Mouse (Mus musculus) mouse trophoblast stem cell (cell line): ENCODE results near the gene Reck.

Experiments
- in situ Hi-C, 2 experiments: fragments of 300-500 bp; cut with MseI, MboI; formaldehyde crosslinking; loops; 2 replicates in 1 of 2; 3 replicates in 1 of 2; pipeline ENCODE4 v1.15.1; 2025

The Reck gene

DNA sequence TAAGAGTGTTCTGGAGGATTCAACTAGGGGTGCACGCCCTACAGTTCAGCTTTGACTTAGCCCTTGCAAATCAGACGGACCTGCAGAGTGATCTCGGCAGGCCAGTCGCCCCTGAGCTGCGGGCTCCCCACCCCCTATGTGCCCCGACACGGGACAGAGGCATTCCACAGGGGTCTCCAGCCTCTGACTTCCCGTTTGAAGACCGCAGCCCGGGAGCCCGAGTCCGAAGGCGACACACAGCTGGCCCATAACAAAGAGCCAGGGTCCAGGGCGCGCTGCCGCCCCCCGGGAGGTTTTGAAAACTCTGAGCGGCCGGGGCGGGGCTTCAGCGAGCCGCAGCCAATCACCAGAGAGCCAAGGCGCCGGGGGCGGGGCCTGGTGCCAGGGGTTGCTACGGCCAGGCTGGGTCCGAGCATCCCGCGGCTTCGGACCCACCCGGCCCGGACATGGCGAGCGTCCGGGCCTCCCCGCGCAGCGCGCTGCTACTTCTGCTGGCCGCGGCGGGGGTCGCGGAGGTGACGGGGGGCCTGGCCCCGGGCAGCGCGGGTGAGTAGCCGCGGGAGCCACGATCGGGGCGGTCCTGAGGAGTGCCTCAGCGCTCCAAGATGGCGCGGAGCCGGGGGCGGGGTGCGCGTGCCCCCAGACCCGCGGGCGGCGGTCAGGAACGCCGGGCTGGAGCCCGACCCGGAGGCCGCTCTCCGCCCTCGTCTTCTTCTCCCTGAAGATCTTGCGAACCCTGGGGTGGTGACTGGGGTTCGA, at the start of gene Reck:
Reck (plus strand) TSS at position 371 of the 759 bp plus-strand sequence.
- in situ Hi-C loops = no loop called here

DNA sequence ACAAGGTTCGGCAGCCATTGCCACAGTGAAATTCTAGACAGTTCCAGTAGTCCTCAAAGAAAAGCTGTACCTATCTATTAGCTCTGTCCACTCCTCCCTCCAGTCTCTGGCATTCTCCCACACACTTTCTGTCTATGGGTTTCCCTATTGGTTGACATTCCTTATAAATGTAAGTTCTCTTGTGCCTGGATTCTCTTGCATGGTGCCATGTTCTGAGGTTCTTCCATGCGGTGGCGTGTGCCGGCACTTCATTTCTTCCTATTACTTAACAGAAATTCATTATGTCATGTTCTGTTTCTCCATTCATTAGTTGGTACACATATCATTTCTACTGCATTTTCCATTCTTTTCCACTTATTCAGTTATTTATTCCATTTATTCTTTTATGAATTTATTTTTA, 46.5 kb upstream of the Reck start:
- in situ Hi-C loops = no loop called here

DNA sequence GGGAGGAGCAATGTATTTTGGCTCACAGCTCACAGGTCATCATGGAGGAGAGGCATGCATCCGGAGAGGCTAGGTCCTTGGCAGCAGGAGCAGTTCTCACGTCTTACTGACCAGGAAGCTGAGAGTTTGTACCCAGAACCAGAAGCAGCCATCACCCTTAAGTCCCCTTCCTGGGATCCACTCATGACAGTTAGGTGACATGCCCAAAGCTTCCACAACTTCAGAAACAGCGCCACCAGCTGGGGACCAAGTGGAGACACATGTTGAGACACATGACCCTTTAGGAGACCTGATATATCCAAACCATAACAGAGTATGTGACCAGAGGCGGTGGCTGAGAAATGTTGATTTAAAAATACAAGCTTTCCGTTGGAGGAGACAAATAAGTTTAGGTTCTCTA, 43.3 kb upstream of the Reck start:
- in situ Hi-C loops = no loop called here

DNA sequence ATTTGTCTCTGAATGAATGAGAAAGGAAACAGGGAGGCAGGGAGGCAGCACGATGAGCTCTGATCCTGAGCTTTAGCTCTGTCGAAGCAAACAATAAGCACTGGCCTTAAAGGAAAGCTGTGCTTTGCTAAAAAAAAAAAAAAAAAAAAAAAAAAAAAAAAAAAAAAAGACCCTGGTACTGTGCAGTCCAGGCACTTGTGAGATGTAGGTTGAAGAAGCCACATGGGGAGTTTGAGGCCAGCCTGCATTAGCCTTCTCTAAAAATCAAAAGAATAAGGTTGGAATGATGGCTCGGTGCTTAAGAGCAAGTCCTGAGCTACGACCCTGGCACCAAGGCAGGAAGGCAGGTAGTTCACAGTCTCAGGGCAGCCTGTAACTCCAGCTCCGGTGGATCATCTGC, 41.6 kb upstream of the Reck start:
- in situ Hi-C loops = no loop called here

DNA sequence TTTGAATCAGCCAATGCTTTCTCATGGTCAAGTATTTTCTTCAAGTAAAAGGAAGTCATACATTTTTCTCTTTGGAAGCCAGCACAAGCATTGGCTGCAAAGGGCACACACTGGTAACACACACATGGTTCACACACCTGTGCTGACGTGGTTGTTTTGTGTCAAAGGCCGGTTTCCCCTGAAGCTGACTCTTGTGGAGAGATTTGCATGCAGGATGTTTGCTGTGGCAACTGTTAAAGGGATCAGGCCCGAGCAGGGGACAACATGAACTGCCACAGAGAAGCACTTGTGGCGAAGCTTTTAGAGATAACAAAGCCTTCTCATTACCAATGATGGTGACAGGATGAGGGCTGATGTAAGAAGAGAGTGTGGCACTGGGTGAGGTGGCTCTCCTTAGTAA, 40.6 kb upstream of the Reck start:
- in situ Hi-C loops = no loop called here

DNA sequence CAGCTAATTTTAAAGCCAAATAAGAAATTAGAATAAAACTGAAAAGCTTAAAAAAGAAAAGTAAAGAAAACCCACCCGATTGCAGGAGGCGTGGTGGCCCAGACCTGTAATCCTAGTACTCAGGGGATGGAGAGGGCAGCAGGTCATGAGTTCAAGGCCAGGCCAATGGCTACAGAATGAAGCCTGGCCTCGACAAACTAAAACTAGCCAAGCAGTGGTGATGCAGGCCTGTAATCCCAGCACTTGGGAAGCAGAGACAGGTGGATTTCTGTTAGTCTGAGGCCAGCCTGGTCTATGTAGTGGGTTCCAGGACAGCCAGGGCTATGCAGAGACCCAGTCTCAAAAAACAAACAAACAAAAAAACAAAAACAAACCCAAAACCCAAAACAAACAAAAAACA, 37.0 kb upstream of the Reck start:
- in situ Hi-C loops = no loop called here

DNA sequence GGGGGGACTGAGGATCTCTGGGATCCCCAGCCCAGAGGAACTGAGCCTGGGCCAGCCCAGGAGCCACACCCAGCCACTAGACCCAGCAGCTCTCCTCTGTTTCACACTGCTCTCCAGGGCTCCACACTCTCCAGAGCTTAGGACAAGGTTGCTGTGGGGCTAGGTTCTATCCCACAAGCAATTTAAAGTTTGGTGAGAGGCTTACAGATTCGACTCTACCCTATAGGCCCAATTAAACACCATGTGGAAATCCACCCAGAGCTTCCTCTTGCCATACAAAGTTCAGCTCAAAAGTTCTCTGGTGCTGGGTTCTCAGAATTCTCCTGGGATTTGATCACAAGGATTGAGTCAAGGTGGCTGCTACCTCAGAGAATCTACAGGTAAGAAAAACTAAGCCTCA, 35.2 kb upstream of the Reck start, which contains the start of gene Olfr157:
Olfr157 (minus strand) TSS at position 101 of the 400 bp plus-strand sequence.
- in situ Hi-C loops = no loop called here

DNA sequence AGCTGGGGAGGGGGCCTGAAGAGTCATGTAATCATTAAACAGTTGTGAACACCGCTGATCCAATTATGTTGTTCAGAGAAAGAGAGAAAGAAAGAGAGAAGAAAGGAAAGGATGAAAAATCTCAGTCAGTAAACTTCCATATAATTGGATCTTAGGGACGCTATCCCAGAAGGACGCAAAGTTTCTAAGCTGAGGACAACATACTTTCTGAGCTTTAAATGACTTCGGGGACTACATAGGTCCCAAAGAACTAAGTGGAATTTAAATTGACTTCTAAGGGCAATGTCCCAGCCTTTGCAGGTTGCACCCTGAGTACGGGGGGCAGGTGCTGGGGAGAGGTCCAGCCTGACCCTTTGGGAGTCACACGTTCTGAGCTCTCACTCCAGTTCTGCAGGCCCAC, 24.1 kb upstream of the Reck start, which contains the start of gene Olfr155:
Olfr155 (plus strand) TSS at position 301 of the 400 bp plus-strand sequence.
- in situ Hi-C loops = no loop called here

DNA sequence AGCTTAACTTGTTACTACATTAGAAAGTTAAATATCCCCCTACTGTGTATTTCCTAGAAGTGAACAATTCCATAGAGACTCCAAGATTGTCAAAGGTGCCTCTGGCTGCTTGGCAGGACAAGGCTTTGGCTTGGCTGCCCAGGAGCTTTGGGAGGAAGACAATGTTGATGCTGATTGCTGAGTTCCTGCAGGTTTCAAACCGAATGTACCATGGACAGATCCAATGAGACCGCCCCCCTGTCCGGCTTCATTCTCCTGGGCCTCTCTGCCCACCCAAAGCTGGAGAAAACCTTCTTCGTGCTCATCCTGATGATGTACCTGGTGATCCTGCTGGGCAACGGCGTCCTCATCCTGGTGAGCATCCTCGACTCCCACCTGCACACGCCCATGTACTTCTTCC, 21.2 kb upstream of the Reck start:
- in situ Hi-C loops = no loop called here

DNA sequence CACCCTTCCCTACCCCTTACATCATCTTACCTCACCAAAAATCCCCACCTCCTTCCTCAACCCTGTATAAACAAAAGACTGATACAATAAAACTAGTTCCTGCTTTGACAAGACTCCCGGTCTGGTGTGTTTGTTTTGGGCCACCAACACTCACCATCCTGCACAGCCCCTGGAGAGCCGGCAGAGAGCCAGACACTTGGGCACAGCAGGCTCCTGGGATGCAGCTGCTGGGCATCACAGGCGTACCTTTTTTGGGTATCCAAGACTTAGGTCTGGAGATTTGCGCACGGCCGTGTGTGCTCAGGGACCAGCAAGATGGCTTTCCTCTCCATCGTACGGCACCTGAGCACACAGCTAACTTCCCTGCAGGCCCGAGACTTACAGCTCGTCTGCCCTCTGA, 15.4 kb upstream of the Reck start:
- in situ Hi-C loops = loop anchor here (5.0 kb wide), 1 partner anchor 98 kb away; no protein-coding TSS in a partner anchor

DNA sequence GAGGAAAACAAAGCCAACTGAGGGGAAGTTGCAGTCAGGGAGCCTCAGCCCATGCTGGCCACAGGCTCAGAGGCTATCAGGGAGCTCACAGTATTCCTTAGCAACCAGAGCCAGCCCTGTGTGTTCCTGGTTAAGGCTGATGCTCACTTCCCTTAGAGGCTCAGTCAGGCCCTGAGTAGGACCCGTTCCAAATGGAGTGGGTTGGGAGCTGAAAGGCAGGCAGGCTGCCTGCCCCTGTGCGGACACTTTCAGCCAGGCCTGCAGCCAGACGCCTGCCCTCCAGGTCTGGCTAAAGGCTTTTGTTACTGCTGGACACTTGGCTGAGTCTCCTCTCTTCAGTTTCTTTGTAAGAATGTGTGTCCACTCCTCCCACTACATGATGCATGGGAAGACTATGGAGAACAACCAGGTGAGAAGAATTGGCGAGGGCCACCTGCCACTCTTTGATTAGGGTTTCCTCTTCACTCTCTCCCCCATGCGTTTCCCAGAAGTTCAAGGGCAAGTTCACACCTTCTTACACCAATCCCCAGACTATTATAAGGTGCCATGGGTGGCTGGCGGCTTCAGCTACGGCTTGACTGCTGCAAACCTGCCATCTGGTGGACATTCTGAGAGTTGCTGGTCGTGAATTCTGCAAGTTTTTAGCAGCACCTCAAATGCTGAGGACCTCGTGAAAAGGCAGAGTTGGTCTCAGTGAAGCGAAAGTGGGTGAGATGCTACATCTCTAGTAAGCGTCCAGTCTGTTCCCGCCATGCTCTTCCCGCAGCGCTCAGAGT, 14.4 kb upstream of the Reck start:
- in situ Hi-C loops = no loop called here

DNA sequence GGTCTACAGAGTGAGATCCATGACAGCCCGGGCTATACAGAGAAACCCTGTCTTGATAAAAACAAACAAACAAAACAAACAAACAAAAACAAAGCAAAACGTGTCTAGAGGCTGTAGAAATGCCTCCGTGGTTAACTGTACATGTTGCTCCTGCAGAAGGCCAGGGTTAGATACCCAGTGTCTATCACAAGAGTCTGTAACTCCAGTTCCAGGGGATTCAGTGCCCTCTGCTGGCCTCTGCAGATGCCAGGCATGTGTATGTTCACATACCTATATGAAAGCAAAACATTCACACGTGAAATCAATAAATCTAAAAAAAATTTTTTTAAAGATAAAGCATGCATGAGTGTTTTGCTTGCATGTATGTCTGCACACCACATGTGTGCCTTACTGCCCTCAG, 12.0 kb upstream of the Reck start:
- in situ Hi-C loops = no loop called here

DNA sequence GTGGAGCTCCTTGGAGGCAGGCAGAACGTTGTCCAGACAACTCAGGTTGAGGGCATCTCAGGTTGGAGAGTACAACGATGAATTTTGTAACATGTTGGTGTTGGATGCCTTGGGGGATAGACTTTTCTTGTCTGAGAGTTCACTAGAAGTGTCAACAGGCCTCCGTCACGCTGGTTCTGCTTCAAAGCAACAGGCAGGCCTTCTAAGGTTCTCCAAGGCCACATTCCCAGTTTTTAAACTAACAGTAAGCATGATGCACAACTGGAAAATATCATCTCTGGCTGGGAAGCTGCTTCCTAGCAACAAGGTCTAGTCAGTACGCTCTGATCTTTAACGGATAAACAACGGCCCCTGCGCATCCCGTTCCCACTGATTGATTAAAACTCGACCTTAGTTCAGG, 5.5 kb upstream of the Reck start:
- in situ Hi-C loops = no loop called here

DNA sequence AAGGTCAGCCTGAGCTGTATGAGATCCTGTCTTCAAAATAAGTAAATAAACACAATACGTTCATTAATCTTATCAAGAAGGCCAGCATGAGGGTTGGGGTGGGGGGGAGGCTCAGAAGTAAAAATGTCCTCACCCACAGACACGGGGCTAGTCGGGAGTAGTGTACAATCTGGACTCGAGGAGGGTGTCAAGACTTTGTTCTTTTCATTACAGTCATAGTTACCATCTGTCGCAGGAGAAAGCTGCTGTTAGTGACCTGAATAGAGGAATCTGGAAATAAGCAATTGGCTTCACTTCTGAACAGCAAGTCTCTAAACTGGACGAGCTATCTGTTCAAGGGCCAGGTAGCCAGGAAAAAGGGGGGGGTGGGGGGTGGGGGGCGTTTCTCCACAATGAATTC, 829 bp upstream of the Reck start:
- in situ Hi-C loops = no loop called here

DNA sequence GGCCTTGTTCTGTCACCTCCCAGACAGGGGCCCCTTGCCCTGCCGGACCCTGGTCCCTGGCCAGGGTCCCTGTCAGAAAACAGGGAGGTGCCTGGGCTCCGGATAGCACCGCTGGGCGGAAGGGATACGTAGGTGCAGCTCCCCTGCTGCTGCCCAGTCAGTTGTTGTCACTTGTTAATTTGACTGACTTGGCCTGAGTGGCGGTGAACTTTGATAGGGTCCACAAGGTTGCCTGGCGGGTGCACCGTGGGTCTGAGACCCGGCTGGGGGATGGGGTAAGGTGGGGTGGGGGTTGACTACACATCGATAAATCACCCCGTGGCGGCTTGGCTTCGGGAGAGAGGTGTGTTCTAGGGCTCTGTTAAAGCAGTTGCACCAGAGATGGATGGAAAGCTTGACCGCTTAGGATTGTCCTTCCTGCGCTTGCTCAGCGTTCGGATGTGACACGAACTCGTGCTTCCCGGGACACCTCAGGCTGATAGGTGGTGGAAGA, 635 bp downstream of the Reck start:
- in situ Hi-C loops = no loop called here

DNA sequence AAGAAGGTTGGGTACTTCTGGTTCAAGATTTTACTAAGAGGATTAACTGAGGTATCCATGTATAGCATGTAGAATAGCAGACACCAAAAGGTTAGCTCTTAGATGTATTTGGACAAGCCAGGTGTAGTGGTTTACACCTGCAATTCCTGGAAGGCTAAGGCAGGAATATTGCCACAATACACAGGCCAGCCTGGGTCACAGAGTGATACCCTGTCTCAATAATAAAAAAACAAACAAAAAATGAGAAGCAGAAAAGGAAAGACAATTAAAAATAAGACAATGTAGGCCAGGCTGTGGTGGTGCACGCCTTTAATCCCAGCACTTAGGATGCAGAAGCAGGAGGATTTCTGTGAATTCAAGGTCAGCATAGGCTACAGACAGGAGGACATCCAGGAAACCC, 1.9 kb downstream of the Reck start:
- in situ Hi-C loops = no loop called here

DNA sequence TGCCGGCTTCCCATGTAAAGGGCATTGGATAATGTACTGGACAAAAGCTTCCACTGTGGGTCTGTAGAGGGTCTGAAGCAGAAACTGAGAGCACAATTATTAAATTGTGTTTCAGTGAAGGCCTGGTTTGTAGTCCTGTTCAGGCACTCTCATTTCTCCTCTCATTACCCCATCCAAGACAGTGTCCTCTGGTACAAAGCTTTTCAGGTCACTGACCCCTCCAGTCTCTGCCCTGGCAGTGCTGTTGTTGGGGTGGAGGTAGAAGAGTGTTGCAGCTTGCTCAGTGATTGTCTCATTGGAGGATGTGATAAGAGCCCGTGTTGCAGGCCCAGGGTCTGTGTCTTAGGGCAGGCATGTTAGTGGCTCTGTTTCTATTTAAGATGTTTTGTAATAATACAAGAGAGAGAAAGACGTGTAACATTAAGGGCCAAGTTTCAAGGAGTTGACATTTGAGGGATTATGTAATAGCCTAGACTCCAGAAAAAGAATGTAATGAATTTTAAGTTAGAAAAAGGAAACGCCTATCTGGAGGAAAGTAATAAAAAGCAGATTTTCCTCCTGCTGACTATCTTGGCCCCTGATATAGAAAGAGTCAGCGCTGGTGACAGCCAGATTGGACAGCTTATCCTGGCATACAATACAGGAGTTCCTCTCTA, 2.9 kb downstream of the Reck start:
- in situ Hi-C loops = no loop called here

DNA sequence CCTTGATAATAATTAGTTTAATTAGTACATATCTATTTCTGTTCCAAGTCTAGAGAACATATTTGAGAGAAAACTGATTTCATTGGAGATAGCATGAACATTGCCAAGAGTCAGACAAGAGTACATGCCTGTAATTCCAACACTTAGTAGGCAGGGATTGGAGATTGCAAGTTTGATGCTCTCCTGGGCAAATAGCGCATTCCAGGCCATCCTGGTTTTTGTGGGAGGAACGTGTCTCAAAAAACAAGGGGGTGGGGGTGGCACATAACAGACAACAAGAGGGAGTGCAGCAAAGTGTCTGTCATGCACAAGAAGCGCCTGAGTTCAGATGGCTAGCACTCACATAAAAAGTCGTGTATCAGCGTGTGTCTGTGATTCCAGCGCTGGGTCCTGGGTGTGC, 4.2 kb downstream of the Reck start:
- in situ Hi-C loops = no loop called here

DNA sequence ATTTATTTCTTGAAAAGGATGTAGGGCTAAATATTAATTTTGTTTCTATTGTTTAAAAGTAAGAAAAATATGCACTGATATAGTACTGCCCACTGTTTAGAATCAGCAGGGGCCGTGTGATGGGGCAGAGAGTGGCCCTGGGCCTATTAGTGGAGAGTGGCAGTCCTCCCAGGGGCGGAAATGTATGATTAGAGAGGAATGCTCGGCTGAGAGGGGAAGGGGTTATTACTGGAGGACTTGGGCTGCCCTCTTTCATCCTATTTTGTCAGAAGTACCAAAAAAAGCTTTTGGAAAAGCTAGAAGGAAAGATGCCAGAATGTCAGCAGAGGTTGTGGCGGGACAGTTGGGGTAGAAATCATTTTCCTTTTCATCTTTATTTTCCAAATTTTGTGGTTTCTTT, 8.9 kb downstream of the Reck start:
- in situ Hi-C loops = no loop called here

DNA sequence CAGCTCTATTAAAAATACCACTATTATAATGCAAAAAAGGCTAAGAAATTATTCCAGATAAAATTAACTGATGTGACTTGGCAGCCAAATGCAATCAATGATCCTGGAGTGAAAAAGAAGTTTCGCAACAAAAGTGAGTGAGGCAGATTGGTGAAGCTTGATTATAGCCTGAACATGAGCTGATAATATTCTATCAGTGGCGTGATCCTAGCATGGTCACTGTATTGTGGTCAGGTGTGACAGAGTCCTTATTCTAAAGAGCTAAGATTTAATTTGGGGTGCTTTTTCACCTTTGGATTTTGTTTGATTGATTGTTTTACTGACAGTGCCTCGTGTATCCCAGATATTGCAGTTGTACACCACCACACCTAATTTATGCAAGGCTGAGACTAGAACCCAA, 15.9 kb downstream of the Reck start:
- in situ Hi-C loops = no loop called here

DNA sequence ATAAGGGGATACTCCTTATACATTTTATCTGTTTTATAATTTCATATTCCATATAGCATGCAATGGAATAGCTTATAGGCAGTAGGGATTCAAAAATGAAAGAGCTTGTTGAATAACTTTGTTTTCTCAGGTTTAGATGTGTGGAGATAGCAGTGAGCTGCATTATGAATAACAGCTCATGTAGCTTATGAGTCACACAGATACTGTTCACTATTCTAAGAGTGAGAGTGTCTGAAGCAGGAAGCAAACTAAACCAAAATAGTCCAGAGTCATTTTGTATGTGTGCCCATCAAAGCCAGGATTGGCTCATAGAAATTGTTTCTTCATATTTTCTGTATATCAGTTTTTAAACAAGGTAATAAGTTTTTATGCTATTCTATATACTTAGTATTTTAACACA, 21.9 kb downstream of the Reck start:
- in situ Hi-C loops = no loop called here

DNA sequence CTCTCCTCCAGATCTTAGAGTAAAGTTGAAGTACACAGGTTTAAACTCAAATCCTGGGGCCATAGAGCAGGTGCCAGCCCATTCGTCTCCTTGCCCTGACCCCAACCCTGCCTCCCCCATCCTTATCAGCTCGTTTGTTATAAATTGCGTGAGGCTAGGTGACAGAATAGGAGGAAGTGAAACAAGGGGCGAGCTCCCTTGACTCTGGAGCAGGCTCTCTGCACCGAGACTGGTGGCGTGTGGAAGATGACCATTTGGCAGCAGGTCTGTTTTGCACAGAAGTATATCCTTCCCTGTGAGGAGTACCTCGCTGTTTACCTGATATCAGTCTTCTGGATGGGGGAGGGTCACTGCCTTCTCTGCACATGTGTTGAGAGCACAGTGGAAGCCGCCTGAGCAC, 23.9 kb downstream of the Reck start:
- in situ Hi-C loops = no loop called here
